Mouse (Mus musculus) adrenal gland, adult 18-20 months (tissue): ENCODE measurements around the gene Olfr689. TPM values are rescaled to one million over a fixed set of nuclear protein-coding genes. Genes with fewer than 3 reads are reported as not detected.
"Not testable (repeated sequence)": the region's sequence is repeated elsewhere in the genome, so short reads cannot be mapped to it uniquely, and the experiment has no call there.

Experiments used
- DNase-seq, 2 experiments: peaks; one replicate each; pipeline ENCODE4 v3.0.0; 2021 to 2022; ENCODE audit warnings: low spot score in 2 of 2
- long read RNA-seq, 2 experiments: library from polyadenylated mRNA; stranded (forward); transcript quantifications; one replicate each; pipeline ENCODE4 v2.0.0; 2021
- total RNA-seq, 2 experiments: library from RNA; stranded (reverse); gene quantifications; 1 replicate in 1 of 2; 2 replicates in 1 of 2; pipeline ENCODE4 v1.2.3; 2021

Olfr689 gene
- not detected for total RNA-seq
- long read RNA-seq, experiment 1: 0 reads
- long read RNA-seq, experiment 2: 0 reads

- DNase-seq: no peak
These were observed at the start of gene Olfr689 for GRCm38 (mm10) chr7:105310865-105311264. Olfr689 (plus strand) TSS chr7:105311165.

GRCm38 (mm10) chr7:105272426-105272825, 38.5 kb upstream of the Olfr689 start:
- no peak for DNase-seq

GRCm38 (mm10) chr7:105287795-105288194, 23.2 kb upstream of the Olfr689 start, which contains the start of gene Olfr688:
Olfr688 (plus strand) TSS chr7:105288095.
- DNase-seq: no peak

GRCm38 (mm10) chr7:105290051-105290450, 20.9 kb upstream of the Olfr689 start:
- DNase-seq: no peak

GRCm38 (mm10) chr7:105325302-105325701, 14.3 kb downstream of the Olfr689 start:
- DNase-seq: no peak

GRCm38 (mm10) chr7:105334004-105334403, 23.0 kb downstream of the Olfr689 start, which contains the start of gene Olfr690:
Olfr690 (minus strand) TSS chr7:105334104.
- DNase-seq: no peak

GRCm38 (mm10) chr7:105342170-105342569, 31.2 kb downstream of the Olfr689 start, which contains the start of gene Olfr691:
Olfr691 (minus strand) TSS chr7:105342270.
- DNase-seq: no peak

GRCm38 (mm10) chr7:105342752-105343151, 31.8 kb downstream of the Olfr689 start:
- DNase-seq: no peak

GRCm38 (mm10) chr7:105356064-105356463, 45.1 kb downstream of the Olfr689 start:
- DNase-seq: not testable (repeated sequence)

- not testable (repeated sequence) for DNase-seq
These were observed 45.5 kb downstream of the Olfr689 start for GRCm38 (mm10) chr7:105356487-105356886.

GRCm38 (mm10) chr7:105361713-105362112, 50.7 kb downstream of the Olfr689 start:
- no peak for DNase-seq

GRCm38 (mm10) chr7:105367268-105367667, 56.3 kb downstream of the Olfr689 start:
- DNase-seq: no peak

GRCm38 (mm10) chr7:105367930-105368329, 57.0 kb downstream of the Olfr689 start, which contains the start of gene Olfr692:
Olfr692 (plus strand) TSS chr7:105368230.
- DNase-seq: no peak

- DNase-seq: no peak
These were observed 57.6 kb downstream of the Olfr689 start for GRCm38 (mm10) chr7:105368521-105368920.

Other genes with a start within 250 kb of the Olfr689 start
- not detected for gene Olfr678, start 246.7 kb upstream of the Olfr689 start, total RNA-seq
- gene Olfr679, start 230.0 kb upstream of the Olfr689 start, total RNA-seq: not detected
- gene Olfr680-ps1, start 218.3 kb upstream of the Olfr689 start, total RNA-seq: not detected
- gene Olfr681, start 194.3 kb upstream of the Olfr689 start, total RNA-seq: not detected
- not detected for gene Olfr683, start 164.2 kb upstream of the Olfr689 start, total RNA-seq
- not detected for gene Olfr684, start 147.5 kb upstream of the Olfr689 start, total RNA-seq
- gene Olfr685, start 125.2 kb upstream of the Olfr689 start, total RNA-seq: not detected
- gene Olfr686, start 103.7 kb upstream of the Olfr689 start, total RNA-seq: not detected
- not detected for gene Olfr688, start 23.1 kb upstream of the Olfr689 start, total RNA-seq
- gene Olfr690, start 22.9 kb downstream of the Olfr689 start, total RNA-seq: not detected
- gene Olfr691, start 31.1 kb downstream of the Olfr689 start, total RNA-seq: not detected
- gene Olfr692, start 57.1 kb downstream of the Olfr689 start, total RNA-seq: not detected
- not detected for gene Gm5901, start 63.9 kb downstream of the Olfr689 start, total RNA-seq
- gene Fam160a2, start 88.9 kb downstream of the Olfr689 start, total RNA-seq: 10 to 100 TPM; 25.6 to 26.9 TPM
- gene Cnga4, start 93.4 kb downstream of the Olfr689 start, total RNA-seq: not detected
- gene Cckbr, start 114.6 kb downstream of the Olfr689 start, total RNA-seq: not detected
- 10 to 100 TPM; 53.5 to 63.7 TPM for gene Cavin3, start 171.1 kb downstream of the Olfr689 start, total RNA-seq
- 10 to 100 TPM; 50.3 to 54.5 TPM for gene Smpd1, start 243.2 kb downstream of the Olfr689 start, total RNA-seq